Mouse (Mus musculus) ovary, postnatal 36 days (tissue): ENCODE measurements at regions not wholly inside any gene's neighbourhood (a gene's known extent, or its start where the extent isn't known, plus 50 kb on each side); places are given as distances from the start of the nearest gene placed in this dataset.

Experiments used
- DNase-seq: peaks from one replicate; pipeline ENCODE4 v3.0.0; 2022; ENCODE audit warnings: low spot score, mixed read lengths

DNA sequence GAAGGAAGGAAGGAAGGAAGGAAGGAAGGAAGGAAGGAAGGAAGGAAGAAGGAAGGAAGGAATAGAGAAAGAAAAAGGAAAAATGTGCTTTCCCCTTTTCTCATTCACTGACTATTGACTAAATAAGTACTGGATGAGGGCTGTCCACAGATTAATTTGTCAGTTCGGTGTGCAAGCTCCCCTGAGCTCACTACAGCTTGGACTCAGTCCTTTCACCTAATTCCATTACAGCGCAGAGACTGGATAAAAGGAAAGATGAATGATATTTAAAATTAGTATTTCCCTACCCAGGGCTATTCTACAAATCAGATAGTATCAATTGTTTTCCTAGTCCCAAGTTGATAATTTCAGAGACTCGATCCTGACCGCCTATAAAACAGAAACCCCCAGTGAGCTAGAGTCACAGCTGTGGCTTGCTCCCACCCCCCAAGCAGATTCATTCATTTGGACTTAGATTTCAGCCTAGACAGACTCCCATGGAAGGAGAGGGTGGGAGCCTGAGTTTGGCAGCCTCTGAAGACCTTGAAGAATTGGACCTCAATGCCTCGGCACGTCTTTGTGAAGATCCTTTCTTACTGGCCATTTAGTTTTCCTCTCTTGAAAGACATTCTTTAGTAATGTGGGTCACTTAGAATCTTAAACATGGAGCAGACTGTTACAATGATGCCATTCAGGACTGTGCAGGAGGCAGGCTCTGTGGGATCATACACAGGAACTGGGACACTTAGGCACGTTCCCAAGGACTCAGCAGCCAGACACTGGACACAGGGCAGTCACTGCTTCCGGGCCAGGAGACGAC lies 179.2 kb upstream of the Pabpc6 start:
- DNase-seq = no peak

DNA sequence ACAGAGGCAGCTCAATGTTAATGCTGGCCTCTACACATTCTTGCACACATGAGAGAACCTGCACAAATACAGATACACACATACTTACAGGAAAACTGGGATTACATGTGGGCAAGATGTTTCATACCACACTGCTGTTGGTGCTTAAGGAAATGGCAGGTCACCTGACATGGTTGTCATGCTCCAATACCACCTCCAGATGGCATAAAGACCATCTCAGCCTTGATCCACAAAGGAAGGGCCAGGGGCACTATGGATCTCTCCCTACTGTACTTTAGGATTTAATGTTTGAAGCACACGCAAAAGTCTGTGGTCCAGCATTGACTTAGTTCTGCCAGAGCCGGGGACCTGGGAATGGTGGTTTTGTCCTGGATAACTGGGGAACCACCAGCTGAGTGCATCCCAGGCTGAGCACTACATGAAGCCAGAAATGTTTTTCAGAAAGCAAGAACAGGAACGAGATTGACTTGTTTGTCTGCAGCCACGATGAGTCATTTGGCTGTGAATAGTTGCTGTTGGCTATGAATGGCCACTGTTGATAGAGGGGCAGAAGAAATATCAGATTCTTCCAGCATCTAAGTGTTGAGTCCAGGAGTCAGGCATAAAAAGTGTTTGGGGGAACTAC lies 176.0 kb upstream of the Pabpc6 start:
- no peak for DNase-seq

DNA sequence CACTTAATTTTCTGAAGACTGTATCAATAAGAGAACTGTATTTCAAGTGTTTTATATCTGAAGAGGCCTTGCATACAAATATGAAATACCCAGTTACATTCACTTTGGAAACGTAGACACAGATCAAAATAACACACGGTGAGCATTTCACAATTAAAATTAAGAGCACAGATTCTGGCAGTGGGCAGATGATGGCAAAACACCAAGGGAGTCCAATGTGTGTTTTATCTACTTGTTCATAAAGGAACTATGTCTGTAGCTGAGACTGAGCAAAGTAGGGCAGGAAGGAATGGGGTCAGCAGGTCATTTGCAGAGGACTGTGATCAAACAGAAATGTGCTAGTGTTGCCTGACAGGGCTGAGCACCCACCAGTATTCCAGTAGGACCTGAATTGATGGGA lies 171.6 kb upstream of the Pabpc6 start:
- DNase-seq = no peak

DNA sequence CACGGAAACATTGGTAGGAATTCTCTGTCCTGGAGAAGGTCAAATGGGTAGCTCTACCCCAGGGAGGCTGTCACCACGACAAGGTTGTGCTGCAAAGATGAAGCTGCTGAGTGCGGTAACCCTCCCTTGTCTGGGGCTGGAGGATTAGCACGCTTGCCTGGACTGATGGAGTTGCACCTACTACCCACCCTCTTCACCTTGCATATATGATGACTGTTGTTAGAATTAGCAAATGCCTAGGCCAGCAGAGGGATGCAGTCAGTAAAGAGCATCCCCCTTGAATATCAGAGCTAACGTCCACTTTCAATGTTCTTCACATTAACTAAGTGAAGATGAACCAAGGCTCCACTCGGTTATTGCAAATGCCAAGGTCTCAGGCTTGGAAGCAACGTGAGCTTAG lies 169.7 kb upstream of the Pabpc6 start:
- no peak for DNase-seq

DNA sequence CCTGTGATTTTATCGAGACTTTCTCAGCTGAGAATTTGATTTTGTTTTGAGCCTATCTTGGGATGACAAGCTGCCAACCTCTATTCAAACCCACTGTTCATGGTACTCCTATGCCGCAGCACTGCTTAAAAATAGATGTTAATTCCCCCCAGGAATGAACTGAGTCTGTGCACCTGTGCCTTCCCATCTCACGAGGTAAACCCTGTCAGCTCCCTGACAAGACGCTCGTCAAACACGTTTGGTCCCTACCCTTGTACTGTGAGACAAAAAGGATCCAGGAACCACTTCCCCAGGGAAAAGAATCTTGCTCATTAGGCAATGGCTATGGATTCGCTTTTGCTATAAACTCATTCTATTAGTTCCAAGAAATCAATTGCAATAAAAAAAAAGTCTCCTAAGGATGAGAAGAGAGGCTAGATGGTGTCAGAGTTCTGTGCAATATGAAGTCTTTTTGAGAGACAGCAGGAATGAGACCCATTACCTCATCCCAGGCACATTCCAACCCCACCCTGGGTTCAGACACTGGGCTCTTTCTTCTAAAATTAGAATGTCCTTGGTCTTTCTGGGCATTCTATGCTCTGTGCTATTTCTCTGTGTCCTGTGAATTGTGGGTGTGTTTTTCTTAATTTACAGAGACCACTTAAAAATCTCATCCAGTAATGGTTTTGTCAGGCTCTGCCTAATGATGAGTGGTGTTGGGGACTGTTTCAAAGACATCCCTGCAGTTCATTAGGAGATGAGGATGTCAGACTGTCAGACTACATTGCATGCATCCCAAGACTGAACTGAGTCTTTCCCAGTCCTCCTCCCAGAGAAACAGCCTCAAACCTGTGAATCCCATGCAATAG lies 167.7 kb upstream of the Pabpc6 start:
- DNase-seq = no peak

DNA sequence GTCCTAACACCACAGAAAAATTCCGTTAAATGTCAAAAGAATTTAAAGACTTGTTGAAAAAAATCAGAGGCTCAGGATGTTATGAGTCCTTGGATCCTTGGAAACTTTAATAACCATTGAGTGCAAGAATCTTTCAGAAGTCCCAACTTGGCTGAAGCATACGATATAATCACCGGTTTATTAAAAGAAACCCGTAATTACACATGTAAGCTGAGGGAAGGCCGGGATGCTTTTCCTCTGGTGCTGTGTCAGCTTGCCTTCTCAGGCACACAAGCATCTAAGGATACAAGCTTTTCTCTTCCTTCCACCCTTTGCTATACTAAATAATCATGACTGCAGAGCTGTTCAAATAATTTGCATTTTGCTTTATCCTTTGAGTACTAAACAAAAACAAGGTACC lies 160.4 kb upstream of the Pabpc6 start:
- DNase-seq = no peak

DNA sequence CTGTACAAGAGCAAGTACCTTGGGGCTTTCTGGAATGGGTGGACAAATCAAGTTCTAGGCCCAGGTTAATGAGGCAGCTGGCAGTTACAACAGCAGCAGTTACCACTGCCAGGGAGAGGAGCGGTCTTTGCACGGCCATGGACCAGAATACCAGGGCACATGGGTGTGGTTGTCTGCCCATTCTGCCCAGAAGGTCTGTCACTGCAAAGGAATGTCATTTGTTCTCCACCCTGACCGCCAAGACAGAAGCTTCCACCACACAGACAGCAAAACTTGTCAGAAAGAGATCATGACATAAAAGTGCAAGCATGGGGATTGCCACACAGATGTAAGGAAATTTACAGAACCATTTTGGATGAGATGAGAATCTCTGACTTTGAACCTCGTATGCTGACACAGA lies 151.8 kb upstream of the Pabpc6 start:
- DNase-seq = no peak

DNA sequence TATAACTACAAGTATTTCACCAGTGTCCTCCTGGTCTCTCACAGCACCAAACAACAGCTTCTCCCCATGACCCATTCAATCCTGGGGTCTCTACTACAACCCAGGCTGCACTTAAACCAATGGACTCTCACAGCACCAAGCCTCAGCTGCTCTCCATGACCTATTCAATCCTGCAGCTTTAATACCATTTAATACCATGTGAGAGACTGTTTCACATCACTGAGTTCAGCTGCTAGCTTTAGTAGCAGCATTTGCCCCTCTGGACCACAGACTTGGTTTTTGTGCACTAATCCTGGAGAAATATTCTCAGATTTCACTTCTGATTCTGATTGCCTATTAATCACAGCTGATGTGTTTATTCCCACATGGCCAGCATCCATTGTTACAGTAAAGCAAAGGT lies 147.5 kb upstream of the Pabpc6 start:
- DNase-seq = no peak

DNA sequence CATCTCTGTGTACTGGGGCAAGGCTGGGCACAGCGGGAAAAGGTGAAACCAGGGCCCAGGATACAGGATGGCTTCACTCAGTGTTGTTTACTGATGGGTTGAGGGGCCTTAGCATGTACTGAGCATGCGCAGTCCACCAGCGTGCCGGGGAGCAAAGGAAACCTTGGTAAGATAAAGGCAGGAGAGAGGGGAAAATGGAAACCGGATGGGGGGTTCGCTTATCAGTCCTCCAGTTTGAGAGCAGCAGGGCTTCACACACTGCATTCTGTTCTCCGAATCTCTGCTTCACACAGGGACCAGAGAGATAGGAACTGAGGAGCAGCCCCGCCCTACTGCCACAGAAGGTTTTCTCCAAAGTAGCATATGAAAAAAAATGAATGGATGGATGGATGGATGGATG lies 127.6 kb upstream of the Pabpc6 start:
- DNase-seq = no peak

DNA sequence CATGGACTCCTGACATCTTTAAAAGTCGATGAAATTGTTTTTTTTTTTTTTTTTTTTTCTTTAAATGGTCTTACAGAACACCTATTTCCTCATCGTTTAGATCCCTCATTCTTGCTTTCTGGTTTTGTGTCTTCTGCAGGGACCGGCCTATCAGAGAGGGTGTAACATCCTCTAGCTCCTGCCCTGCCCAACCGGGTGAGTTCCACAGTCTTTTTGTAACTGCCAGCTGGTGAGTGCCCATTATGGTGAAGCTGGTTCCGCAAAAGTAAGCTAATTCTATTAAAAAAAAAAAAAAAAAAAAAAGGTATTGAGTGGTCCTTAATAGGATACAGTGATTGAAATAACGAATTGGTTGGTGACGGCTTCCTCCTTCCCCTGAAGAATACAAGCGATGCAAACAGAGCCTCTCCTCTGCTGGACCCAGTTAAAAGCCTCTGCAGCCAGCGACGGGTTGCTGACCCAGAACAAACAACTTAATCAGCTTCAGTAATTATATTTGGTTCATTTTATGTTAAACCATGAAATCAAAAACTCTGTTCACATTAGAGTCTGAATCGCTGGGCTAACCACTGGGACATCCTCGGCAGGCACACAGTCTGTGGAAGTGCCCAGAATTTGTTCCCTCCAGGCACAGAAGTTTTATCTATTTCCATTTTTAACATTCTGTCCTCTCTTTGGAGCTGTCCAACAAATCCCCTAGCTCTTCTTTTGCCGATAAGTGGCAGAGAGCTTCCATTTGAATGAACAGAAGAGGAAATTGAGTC lies 126.9 kb upstream of the Pabpc6 start:
- DNase-seq = no peak

DNA sequence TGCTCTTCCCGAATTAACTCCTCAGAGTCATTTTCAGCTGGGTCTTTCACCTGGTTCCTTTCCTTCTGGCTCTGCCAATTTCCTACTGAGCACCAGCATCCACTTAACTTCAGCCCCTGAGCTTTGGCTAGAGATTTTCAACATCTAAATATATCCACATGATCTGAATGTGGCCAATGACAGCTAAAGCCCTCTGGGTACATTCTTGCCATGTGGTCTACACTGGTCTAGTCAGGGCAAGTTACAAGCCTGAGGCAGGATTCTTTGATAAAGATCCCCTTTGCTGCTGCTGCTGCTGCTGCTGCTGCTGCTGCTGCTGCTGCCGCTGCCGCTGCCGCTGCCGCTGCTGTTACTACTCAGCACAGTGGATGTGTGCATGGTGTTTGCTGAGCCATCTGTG lies 109.3 kb upstream of the Pabpc6 start:
- DNase-seq = no peak

DNA sequence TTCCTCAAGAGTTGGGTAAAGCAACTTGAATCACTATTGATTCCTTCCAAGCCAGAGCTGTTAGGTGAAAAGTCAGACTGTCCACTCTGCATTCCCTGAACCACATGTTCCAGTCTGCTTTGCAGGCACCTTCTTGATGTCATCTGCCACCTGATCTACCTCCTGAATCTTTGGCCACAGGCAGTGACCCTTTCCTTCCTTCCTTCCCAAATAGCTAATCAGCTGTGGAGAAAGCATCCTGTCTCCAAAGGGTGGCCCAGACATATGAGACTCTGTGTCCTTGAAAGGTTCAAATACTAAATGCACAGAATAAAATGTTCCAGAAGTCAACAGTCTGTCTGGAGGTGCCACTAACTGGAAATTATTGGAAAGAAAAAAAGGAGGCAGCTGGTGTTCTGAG lies 107.6 kb upstream of the Pabpc6 start:
- no peak for DNase-seq

DNA sequence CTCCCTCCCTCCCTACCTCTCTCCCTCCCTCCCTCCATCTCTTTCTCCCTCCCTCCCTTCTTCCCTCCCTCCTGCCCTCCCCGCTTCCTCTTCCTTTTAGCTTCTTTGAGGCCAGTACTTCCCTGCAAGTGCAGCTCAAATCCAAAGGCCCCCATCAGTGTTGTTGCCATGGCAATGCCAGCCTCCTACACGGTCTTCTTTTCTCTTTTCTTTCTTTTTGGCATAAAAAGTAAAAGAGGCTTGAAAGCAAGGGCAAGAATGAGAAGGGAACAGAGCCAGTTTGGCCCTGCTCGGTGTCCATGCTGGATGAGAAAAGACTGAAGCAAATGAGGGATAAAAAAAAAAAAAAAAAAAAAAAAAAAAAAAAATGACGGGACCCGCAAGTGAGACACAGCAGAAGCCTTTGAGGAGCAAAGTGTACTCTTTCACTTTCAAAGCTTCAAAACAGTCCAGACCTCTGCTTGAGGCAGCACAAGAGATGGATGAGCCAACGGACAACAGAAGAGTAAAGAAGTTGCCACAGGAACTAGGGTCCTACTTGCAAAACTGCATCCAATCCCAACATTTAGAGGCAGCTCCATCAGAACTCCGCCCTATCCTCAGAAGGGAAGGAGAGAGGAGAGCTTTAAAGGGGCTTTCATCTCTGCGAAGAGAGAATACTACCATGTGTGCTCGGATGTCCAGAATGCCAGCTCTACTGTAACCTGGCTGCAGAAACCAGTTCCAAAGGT lies 106.9 kb upstream of the Pabpc6 start:
- no peak for DNase-seq

DNA sequence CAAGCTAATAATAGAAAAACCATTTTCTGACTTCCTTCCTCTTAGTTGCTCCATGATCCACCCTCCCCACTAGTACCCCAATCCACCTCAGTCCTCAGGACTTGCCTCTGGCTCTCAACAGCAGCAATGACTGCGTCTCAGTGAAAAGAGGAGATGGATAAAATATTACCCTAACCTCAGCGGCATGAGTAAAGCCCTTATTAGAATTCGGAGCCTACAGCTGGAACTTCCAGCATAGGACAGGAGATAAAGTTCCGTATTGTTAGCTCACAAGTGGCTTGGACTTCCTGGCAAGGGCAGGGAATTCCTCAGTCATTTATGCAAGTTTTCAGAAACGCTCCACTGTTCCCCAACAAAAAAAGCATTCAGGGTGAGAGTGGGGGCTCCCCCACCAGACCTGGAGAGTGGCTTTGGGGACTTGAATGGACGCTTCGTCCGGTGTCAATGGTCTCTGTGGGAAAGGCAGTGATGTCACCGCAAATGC lies 106.2 kb upstream of the Pabpc6 start:
- DNase-seq = no peak

DNA sequence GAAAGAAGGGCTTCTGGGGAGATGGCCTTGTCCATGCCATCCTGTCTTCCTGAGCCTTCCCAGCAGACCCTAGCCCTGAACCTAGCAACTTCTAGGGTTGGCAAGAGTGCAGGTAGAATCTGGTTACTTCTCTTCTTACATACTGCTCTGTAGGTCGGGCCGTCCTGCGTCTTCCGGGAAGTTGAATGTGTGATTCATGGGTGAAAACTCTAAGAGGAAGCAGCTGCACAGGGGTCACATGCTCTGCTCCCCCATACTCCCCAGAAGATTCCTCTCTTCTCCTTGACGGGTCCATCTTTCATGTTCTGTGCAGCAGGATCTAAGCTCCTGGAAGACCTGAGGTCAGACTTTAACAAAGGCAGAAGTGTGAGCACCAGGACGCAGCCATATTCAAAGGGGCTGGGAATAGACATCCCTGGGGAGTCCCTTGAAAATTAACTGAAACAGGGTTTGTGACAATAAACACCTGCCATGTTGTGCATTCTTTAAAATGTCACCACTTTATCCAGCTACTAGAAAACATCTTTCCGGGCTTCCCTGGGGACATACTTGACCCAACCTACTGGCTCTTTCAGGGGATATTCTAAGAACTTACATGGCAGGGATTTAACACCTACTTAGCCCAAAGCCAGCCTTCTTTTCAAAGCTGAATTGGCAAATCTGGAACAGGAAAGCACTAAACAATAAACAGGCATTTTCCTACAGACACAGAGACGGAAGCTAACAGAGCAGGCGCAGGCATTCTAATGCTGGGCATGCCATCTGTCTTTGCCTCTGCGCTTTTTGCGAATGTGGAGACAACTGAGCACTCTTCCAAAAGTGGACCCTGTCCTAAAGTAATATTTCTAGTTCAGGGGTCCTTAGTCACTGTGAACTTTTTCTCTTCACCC lies 105.5 kb upstream of the Pabpc6 start:
- no peak for DNase-seq

DNA sequence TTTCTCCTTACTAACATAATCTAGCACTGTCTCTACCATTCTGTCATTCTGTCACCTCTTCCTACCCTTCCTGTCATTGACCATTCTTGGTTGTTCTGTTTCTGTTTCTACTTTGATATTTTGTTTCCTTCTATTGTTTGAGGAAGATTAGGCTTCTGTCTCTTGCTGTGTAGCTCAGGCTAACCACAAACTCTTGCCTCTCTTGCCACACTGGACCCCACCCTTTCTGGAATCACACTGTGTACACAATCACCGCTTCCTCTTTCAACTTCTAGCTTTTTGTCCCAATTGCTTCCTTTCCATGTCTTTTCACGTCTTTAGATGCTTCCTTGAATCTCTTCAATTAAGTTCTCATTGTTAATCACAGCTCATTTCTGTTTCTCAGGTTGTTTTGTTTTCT lies 104.2 kb upstream of the Pabpc6 start:
- no peak for DNase-seq

DNA sequence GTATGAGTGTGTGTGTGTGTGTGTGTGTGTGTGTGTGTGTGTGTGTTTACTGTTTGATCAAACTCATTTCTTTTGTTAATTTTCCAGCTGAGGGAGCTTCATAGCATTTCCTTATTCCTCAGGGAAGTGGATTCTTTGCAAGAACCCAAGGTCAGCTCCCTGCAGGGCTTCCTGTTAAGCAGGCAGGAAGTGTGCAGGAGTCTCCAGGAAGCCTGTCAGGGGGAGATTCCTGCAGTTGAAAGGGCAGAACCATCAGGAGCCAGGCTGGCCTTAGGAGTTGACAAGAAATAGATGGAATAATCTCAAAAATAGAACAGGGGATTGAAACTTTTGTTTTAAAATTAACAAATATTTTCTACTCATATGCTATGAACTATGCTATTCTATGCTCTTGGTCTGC lies 98.8 kb upstream of the Pabpc6 start:
- no peak for DNase-seq

DNA sequence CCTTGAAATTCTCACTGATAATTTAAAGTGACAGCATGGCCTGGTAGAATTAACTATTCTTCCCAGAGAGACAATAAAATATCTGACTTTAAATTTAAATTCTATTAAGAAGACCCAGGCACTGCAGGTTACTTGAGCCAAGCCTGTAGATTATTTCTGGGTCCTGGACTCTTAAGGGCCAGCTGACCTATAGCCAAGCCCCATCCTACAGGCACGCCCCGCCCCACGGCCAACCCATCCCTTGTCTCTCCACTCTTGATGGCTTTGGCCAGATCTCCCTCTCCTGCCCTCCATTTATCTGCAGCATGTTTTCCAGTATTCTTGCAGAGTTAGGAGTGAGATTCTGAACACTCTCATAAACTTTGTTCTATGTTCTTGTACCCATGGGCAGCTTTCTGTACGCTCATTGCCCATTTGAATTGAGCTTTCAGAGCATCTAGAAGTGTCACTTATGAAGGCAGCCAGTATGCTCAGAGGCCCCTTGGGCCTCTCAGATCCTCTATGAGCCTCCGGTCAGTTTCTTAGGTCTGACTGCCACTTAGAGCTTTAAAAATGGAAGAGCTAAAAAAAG lies 96.2 kb upstream of the Pabpc6 start:
- no peak for DNase-seq

DNA sequence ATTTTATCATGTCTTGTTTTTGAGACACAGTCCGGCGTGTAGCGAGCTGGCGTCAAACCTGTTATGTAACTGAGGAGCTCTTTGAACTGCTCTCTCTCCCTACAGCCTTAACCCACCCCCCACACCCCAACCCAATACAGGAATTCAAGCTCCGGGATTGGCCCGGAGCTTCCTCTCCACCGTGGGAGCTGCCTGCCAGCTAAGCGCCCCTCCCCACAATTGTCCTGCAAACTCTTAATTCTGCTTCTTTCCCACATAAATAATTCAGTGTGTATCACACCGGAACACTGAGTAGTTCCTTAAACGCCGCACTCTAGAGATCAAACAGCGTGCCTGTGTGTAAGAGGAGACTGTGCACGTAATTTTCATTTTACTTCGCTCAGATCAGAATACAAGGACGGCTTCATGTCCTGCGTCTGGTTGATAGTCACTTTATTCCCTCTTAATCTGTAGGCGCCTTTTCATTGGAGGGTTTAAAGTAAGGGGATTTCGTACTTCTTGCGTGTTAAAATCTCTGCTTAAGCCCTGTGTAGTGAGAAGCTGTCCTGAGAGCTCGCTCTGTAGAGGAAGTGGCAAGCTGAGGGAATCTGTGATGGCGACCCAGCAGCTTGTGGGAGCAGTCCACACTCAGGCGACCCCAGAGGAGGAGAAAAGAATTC lies 95.3 kb upstream of the Pabpc6 start:
- peak; percentile 30 for DNase-seq
